Mouse (Mus musculus) small intestine, adult 10 weeks (tissue): ENCODE results near the gene Srpx2. TPM values are rescaled to one million over a fixed set of nuclear protein-coding genes. Genes with fewer than 3 reads are reported as not detected.

Experiments used
- polyA plus RNA-seq: library from polyadenylated mRNA; stranded (reverse); fragments of 350-450 nt; fragmentation: Illumina TruSeq; extraction: RNeasy Lipid Tissue Mini Kit (QIAGEN cat#74804); gene quantifications from one replicate; pipeline ENCODE4 v1.2.3, GENCODE M21; 2014; ENCODE audit warnings: low replicate concordance

The Srpx2 gene
- polyA plus RNA-seq = 2.8 TPM

DNA sequence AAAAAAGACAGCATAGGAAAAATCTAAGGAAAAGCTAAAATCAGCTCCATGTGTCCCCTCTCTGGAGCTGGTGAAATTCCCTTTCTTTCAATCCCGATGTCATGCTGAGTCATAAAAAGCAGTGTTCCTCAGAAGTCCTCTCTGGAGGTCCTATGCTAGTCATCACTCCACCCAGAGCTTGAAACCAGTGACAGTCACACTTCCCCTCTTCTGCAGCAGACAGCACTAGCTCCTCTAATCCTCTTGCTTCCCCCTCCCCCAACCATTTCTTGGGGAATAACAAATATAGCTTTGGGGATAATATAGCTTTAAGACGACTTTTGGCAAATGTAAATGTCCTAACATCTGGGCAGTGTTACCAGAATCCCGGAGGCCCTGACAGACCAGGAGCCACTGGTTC lies at the start of gene Srpx2:
Gene Srpx2, plus strand, starts transcription at position 166 of the 400 bp plus-strand sequence.

DNA sequence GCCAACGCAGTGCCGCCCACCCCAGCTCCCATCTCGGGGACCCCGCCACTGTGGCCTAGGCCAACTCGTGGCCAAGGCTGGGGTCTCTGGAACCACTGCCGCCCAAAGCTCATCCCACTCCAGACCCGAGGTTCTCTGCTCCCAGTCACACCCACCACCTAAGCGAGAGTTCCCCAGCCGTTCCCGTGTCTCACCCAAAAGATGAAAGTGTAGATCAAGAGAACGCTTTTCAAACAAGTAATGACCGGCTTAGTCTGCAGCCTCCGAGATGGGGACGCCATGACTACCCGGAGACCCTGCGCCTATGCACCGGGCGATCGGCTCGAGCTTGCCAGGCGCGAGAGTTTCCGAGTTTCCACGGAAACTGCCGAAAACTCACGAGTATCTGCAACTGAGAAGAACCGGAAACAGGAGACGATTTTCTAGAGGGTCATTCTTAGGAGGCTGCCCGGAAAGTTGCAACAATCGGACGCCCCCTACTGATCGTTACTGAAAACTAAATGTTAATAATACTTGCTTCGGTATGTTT lies 10.1 kb upstream of the Srpx2 start, which contains the start of gene Tspan6:
Gene Tspan6, minus strand, starts transcription at position 416 of the 529 bp plus-strand sequence.

DNA sequence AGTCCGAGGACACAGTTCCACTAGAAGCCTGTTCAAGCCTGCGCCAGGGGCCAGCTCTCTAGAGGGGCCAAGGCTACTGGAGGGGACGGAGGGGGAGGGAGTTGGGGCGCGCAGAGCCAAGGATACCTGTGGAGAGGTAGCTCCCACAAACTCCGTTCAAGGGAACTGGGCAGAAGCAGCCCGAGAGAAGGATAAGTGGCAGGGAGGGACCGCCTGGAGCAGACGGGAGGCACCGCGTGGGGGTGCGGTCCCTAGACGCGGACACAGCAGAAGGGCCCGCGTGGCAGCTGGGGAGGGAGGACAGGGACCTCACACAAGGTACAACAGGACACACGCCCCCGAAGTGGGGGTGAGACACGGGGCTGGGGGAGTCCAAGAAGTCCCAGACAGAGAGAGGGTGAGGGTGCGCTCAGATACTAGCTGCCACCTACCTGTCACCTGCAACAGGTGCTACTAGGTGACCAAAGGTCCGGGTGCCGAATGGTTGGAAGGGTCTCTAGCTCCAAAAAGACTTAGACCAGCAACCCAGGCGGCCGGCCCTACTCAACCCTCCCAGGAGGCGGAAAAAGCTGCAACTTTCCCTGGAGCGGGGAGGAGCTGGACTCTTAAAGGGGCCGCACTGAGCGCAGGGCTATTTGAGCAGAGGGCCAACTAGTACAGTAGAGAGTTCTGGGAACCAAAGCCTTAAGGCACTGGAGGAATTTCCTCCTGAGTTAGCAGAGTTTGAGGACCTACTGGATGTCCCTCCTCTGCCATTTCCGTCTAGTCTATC lies 73.2 kb downstream of the Srpx2 start, which contains the start of gene Sytl4:
Gene Sytl4, minus strand, starts transcription at position 582 of the 772 bp plus-strand sequence.

Other genes starting within 250 kb of the Srpx2 start
- gene Pcdh19, start 219.4 kb upstream of the Srpx2 start, polyA plus RNA-seq = 9.9 TPM
- 0.33 TPM for gene Tnmd, start 57.4 kb upstream of the Srpx2 start, polyA plus RNA-seq
- 17.9 TPM for gene Tspan6, start 10.0 kb upstream of the Srpx2 start, polyA plus RNA-seq
- gene Sytl4, start 73.4 kb downstream of the Srpx2 start, polyA plus RNA-seq = 3.5 TPM
- 47.0 TPM for gene Cstf2, start 150.8 kb downstream of the Srpx2 start, polyA plus RNA-seq